Mouse (Mus musculus) MEL (cell line): Measurements from ENCODE around the gene Rtf2. TPM values are rescaled to one million over a fixed set of nuclear protein-coding genes. Genes with fewer than 3 reads are reported as not detected.

Experiments used
- DNase-seq: peaks from one replicate; pipeline ENCODE4 v3.0.0; 2011; ENCODE audit warnings: low read depth, low spot score
- H3K27ac ChIP-seq: 2 replicates; pipeline ENCODE4 v1.5.1; 2012; ENCODE audit warnings: low read depth, mild to moderate bottlenecking, control low read depth, low read length, moderate library complexity; ENCODE audit not compliant: control insufficient read depth
- H3K27me3 ChIP-seq, 2 experiments: fragments of 150-350 bp in 1 of 2; sonication (generic) in 1 of 2; 2 replicates each; pipeline ENCODE4 v1.6.1; 2012; ENCODE audit warnings: low read length in 2 of 2, mild to moderate bottlenecking in 2 of 2, improper control_type of control experiment in 1 of 2, moderate library complexity in 1 of 2; ENCODE audit not compliant: insufficient read depth in 2 of 2, control insufficient read depth in 1 of 2
- H3K36me3 ChIP-seq, 2 experiments: 2 replicates each; pipeline ENCODE4 v1.6.1; 2012 to 2014; ENCODE audit warnings: low read length in 2 of 2, improper control_type of control experiment in 1 of 2, inconsistent platforms in 1 of 2, mild to moderate bottlenecking in 1 of 2; ENCODE audit not compliant: insufficient read depth in 2 of 2, control insufficient read depth in 1 of 2
- H3K4me1 ChIP-seq, 2 experiments: fragments of 150-350 bp in 1 of 2; sonication (generic) in 1 of 2; 2 replicates each; pipeline ENCODE4 v1.6.1; 2012; ENCODE audit warnings: low read length in 2 of 2, improper control_type of control experiment in 1 of 2, mild to moderate bottlenecking in 1 of 2; ENCODE audit not compliant: insufficient read depth in 2 of 2, control insufficient read depth in 1 of 2
- H3K4me3 ChIP-seq, 2 experiments: fragments of 150-350 bp in 1 of 2; sonication (generic) in 1 of 2; 2 replicates each; pipeline ENCODE4 v1.5.1; 2012; ENCODE audit warnings: low read depth in 2 of 2, low read length in 2 of 2, mild to moderate bottlenecking in 2 of 2, moderate library complexity in 2 of 2, control low read depth in 1 of 2, improper control_type of control experiment in 1 of 2; ENCODE audit not compliant: control insufficient read depth in 1 of 2, insufficient read depth in 1 of 2
- H3K79me2 ChIP-seq: 2 replicates; pipeline ENCODE4 v1.6.1; 2012; ENCODE audit warnings: mild to moderate bottlenecking, low read length, moderate library complexity; ENCODE audit not compliant: control insufficient read depth, poor library complexity, insufficient read depth
- H3K9ac ChIP-seq: 2 replicates; pipeline ENCODE4 v1.6.1; 2012; ENCODE audit warnings: low read depth, mild to moderate bottlenecking, control low read depth, low read length, moderate library complexity; ENCODE audit not compliant: control insufficient read depth, poor library complexity, severe bottlenecking
- H3K9me3 ChIP-seq: fragments of 150-350 bp; sonication (generic); replicated peaks from 2 replicates; pipeline ENCODE4 v1.6.1; 2012; ENCODE audit warnings: mild to moderate bottlenecking, low read length, improper control_type of control experiment, moderate library complexity; ENCODE audit not compliant: insufficient read depth
- BHLHE40 ChIP-seq: IDR thresholded peaks from 2 replicates; pipeline ENCODE4 v1.6.1; 2012; ENCODE audit warnings: low read depth, mild to moderate bottlenecking, inconsistent platforms, low read length, improper control_type of control experiment, borderline replicate concordance
- CHD1 ChIP-seq: IDR thresholded peaks from 2 replicates; pipeline ENCODE4 v1.6.1; 2012; ENCODE audit warnings: low read depth, mild to moderate bottlenecking, inconsistent platforms, low read length, improper control_type of control experiment
- CHD2 ChIP-seq: IDR thresholded peaks from 2 replicates; pipeline ENCODE4 v1.6.1; 2011; ENCODE audit warnings: low read length, improper control_type of control experiment
- CTCF ChIP-seq, 3 experiments: IDR thresholded peaks in 2 of 3; conservative IDR thresholded peaks in 1 of 3; 2 replicates each; pipeline ENCODE4 v1.5.1; 2011 to 2012; ENCODE audit warnings: low read length in 3 of 3, low read depth in 2 of 3, mild to moderate bottlenecking in 2 of 3, improper control_type of control experiment in 1 of 3, inconsistent platforms in 1 of 3, mixed read lengths in 1 of 3, moderate library complexity in 1 of 3; ENCODE audit not compliant: control insufficient read depth in 1 of 3, insufficient read depth in 1 of 3, poor library complexity in 1 of 3, severe bottlenecking in 1 of 3
- E2F4 ChIP-seq: IDR thresholded peaks from 2 replicates; pipeline ENCODE4 v1.6.1; 2011; ENCODE audit warnings: low read depth, low read length, improper control_type of control experiment, borderline replicate concordance
- JUND ChIP-seq: IDR thresholded peaks from 2 replicates; pipeline ENCODE4 v1.6.1; 2011; ENCODE audit warnings: low read depth, mild to moderate bottlenecking, improper control_type of control experiment, low read length
- MAFK ChIP-seq: IDR thresholded peaks from 2 replicates; pipeline ENCODE4 v1.6.1; 2011; ENCODE audit warnings: low read depth, mild to moderate bottlenecking, low read length, improper control_type of control experiment, borderline replicate concordance
- MEF2A ChIP-seq: IDR thresholded peaks from 2 replicates; pipeline ENCODE4 v1.6.1; 2014; ENCODE audit warnings: low read depth, mild to moderate bottlenecking, inconsistent platforms, low read length, improper control_type of control experiment; ENCODE audit not compliant: poor library complexity, insufficient replicate concordance, severe bottlenecking; ENCODE audit errors: extremely low read depth
- NRF1 ChIP-seq: IDR thresholded peaks from 2 replicates; pipeline ENCODE4 v1.6.1; 2014; ENCODE audit warnings: low read depth, mild to moderate bottlenecking, inconsistent platforms, low read length, improper control_type of control experiment, moderate library complexity; ENCODE audit not compliant: poor library complexity, insufficient read depth, severe bottlenecking
- POLR2AphosphoS5 ChIP-seq: IDR thresholded peaks from 2 replicates; pipeline ENCODE4 v1.6.1; 2012; ENCODE audit warnings: low read depth, borderline replicate concordance, mild to moderate bottlenecking, inconsistent platforms, low read length, moderate library complexity, mixed read lengths
- TBP ChIP-seq: IDR thresholded peaks from 2 replicates; pipeline ENCODE4 v1.8.0; 2011; ENCODE audit warnings: low read depth, low read length, improper control_type of control experiment
- TCF12 ChIP-seq: IDR thresholded peaks from 2 replicates; pipeline ENCODE4 v1.6.1; 2014; ENCODE audit warnings: low read depth, mild to moderate bottlenecking, inconsistent platforms, low read length, improper control_type of control experiment, moderate library complexity
- USF1 ChIP-seq: IDR thresholded peaks from 2 replicates; pipeline ENCODE4 v1.6.1; 2014; ENCODE audit warnings: low read depth, mild to moderate bottlenecking, inconsistent platforms, low read length, improper control_type of control experiment, moderate library complexity
- ZKSCAN1 ChIP-seq: IDR thresholded peaks from 2 replicates; pipeline ENCODE4 v1.6.1; 2012; ENCODE audit warnings: low read depth, mild to moderate bottlenecking, inconsistent platforms, low read length, improper control_type of control experiment, moderate library complexity
- ZNF384 ChIP-seq: IDR thresholded peaks from 2 replicates; pipeline ENCODE4 v1.6.1; 2012; ENCODE audit warnings: low read depth, mild to moderate bottlenecking, inconsistent platforms, low read length, improper control_type of control experiment
- polyA plus RNA-seq, 2 experiments: library from polyadenylated mRNA; stranded (reverse) in 1 of 2; unstranded in 1 of 2; fragments of >175 nt in 1 of 2; fragments of >200 nt in 1 of 2; gene quantifications; 2 replicates each; pipeline versions ENCODE4 v1.2.1 to v1.2.4; 2012; ENCODE audit warnings: low replicate concordance in 2 of 2, low read depth in 1 of 2; ENCODE audit not compliant: insufficient read length in 2 of 2, insufficient read depth in 1 of 2, missing spikeins in 1 of 2
- total RNA-seq: library from RNA; depleted of rRNA; stranded (reverse); fragments of 300-350 nt; gene quantifications from 2 replicates; pipeline ENCODE4 v1.2.3, GENCODE M21; 2012

The Rtf2 gene
- total and polyA plus RNA-seq, 3 experiments = 68.2 to 81.5 TPM; not detected in 1

DNA sequence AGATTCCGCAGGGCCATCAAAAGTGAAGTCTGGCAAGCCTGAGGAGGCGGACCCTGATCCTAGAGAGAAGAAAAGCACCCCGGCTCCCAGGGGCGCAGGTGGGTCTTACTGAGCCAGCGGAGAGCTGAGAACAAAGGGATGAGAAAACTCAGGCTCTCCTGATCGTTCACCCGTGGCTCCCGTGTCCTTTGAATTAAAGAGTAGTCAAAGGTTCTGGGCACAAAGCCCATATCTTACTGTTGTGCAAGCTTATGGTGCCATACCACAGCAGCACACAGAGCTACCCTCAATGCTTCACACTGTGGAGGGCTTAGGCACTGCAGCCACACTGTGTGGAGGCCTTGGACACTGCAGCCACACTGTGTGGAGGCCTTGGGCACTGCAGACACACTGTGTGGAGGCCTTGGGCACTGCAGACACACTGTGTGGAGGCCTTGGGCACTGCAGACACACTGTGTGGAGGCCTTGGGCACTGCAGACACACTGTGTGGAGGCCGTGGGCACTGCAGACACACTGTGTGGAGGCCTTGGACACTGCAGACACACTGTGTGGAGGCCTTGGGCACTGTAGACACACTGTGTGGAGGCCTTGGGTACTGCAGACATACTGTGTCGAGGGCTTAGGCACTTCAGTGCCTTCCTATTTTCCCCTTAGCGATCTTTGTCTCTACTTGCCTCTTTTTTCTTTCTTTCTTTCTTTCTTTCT lies 26.2 kb downstream of the Rtf2 start:
- no peak overlapping the region for H3K9ac ChIP-seq
- no peaks in the 10 kb centered on the region for H3K9me3 ChIP-seq
- no peaks in the 10 kb centered on the region for H3K27me3 ChIP-seq
- no peaks in the 10 kb centered on the region for H3K79me2 ChIP-seq
- no peaks in the 10 kb centered on the region; a peak in 1 of 4 replicates for H3K36me3 ChIP-seq
- H3K27ac ChIP-seq = no peak overlapping the region
- no peak for DNase-seq
- no peaks in the 10 kb centered on the region for H3K4me1 ChIP-seq
- TF ChIP-seq ZKSCAN1 = peak; percentile 77; the same call in 1 of the 2 replicates
- TF ChIP-seq JUND = no peak
- no peak overlapping the region for H3K4me3 ChIP-seq

DNA sequence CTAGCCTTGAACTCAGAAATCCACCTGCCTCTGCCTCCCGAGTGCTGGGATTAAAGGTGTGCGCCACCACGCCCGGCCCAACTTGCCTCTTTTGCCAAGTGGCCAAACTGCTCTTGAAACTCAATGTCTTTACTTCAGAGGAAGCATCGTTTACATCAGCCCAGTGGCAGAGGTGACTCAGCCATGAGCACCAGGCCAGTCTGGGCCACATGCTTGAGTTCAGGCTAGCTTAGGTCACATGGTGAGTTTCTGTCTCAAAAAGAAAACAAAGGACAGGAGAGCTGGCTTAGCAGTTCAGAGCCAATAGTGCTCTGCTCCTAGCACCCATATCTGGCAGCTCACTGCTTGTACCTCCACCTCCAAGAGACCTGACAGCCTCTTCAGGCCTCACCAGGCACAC lies 26.9 kb downstream of the Rtf2 start:
- H3K27me3 ChIP-seq = no peaks in the 10 kb centered on the region

DNA sequence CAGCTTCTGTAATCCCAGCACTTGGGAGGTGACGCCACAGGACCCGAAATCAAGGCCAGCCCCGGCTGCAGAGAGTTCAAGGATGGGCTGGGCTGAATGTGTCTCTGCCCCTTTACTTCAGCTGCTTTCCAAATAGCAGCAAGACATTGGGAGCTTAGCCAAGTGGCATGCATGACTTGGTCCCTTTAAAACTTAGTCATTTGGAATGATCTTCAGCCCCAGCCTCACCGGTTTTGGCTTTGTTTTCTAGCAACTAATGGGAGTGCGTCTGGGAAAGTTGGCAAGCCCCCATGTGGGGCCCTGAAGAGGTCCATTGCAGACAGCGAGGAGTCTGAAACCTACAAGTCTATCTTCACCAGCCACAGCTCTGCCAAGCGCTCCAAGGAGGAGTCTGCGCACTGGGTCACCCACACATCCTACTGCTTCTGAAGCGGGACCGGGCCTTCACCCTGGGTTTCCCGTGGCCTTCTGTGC lies 28.0 kb downstream of the Rtf2 start:
- H3K27me3 ChIP-seq = no peaks in the 10 kb centered on the region

More for the DNA sequence above, 26.9 kb downstream of the Rtf2 start:
- Histone ChIP-seq H3K9me3 (no peaks in the 10 kb centered on the region), H3K4me1 (no peaks in the 10 kb centered on the region), H3K9ac (no peak overlapping the region), H3K36me3 (no peaks in the 10 kb centered on the region; a peak in 1 of 4 replicates), H3K27ac (no peak overlapping the region)
- DNase-seq = no peak
- TF ChIP-seq CHD1 = no peak
- TF ChIP-seq CHD2 = no peak
- TF ChIP-seq, all 39 proteins: peak for 0
- no peak overlapping the region for H3K4me3 ChIP-seq
- H3K79me2 ChIP-seq = no peaks in the 10 kb centered on the region

GRCm38 (mm10) chr2:172472318-172472717 lies 32.0 kb downstream of the Rtf2 start, which contains the start of gene Fam209:
Fam209 (plus strand) TSS chr2:172472520.
- H3K36me3 ChIP-seq = peaks cover 0 to 4% of the 10 kb centered on the region in 2 experiments; a peak in 3 of 4 replicates
- no peaks in the 10 kb centered on the region for H3K79me2 ChIP-seq
- no peak within 1 kb of the TSS for H3K9ac ChIP-seq
- H3K9me3 ChIP-seq = no peaks in the 10 kb centered on the region
- no peak within 1 kb of the TSS for H3K4me3 ChIP-seq
- DNase-seq = no peak
- H3K27me3 ChIP-seq = no peaks in the 10 kb centered on the region
- no peak within 1 kb of the TSS for H3K27ac ChIP-seq
- H3K4me1 ChIP-seq = no peaks in the 10 kb centered on the region
- TF ChIP-seq ZNF384 (no peak), E2F4 (no peak), MAFK (no peak), NRF1 (no peak), POLR2AphosphoS5 (no peak), BHLHE40 (no peak)

More for the DNA sequence above, 28.0 kb downstream of the Rtf2 start:
- Histone ChIP-seq H3K4me1 (no peaks in the 10 kb centered on the region), H3K9ac (no peak overlapping the region), H3K9me3 (no peaks in the 10 kb centered on the region), H3K27ac (no peak overlapping the region), H3K79me2 (no peaks in the 10 kb centered on the region), H3K36me3 (no peaks in the 10 kb centered on the region; a peak in 1 of 4 replicates), H3K4me3 (no peak overlapping the region)
- DNase-seq = no peak
- TF ChIP-seq USF1 (no peak), TCF12 (no peak), NRF1 (no peak), CHD1 (no peak), CTCF (IDR thresholded peaks at IDR 0.05 in 2 of 3, conservative IDR thresholded peaks at IDR 0.05 in 1 of 3; ENCODE audit: control insufficient read depth in 1 of 3, insufficient read depth in 1 of 3, low read depth in 2 of 3, low read length in 3 of 3, poor library complexity in 1 of 3, severe bottlenecking in 1 of 3) (no peak), MEF2A (no peak), TBP (no peak)
